Mouse (Mus musculus) myocyte (in vitro differentiated cells): Measurements from ENCODE around the gene Efna3.

Experiments used
- POLR2A ChIP-seq: IDR thresholded peaks from one replicate; pipeline ENCODE4 v1.6.1; 2011; ENCODE audit warnings: low read depth, mild to moderate bottlenecking, control low read depth, moderate library complexity; ENCODE audit not compliant: insufficient read length
- POLR2AphosphoS2 ChIP-seq: IDR thresholded peaks from one replicate; pipeline ENCODE4 v1.6.1; 2011; ENCODE audit warnings: low read depth, control low read depth; ENCODE audit not compliant: insufficient read length
- USF1 ChIP-seq: IDR thresholded peaks from one replicate; pipeline ENCODE4 v1.6.1; 2011; ENCODE audit warnings: low read depth, mild to moderate bottlenecking, control low read depth, moderate library complexity

DNA sequence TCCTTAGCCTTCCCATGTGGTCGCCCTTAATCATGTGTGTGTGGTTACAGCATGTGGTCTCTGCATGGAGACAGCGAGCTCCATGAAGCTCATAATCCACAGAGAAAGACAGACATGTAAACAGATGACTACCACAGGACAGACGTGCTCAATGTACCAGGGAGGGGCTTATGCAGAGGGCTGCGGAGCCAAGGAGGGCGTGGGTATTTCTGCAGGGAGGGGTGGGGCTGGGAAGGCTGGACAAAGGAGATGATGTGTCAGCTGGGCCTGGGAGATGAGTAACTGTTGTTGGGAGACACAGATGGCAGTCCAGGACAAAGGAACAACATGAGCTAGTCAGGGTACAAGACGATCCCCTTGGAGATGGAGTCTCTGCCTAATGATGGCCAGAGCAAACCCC is 36.9 kb upstream of the Efna3 start:
- TF ChIP-seq POLR2AphosphoS2 (peak; percentile 26), POLR2A (peak; percentile 62), USF1 (no peak)
